Mouse (Mus musculus) lung, adult 2 months (tissue): ENCODE results near the gene Acot11.

Experiments used
- CTCF ChIP-seq: fragments of 200-500 bp; IDR thresholded peaks from 2 replicates; pipeline ENCODE4 v1.5.1; 2011; ENCODE audit warnings: mild to moderate bottlenecking, low read length, control low read depth; ENCODE audit not compliant: insufficient read depth
- POLR2A ChIP-seq: fragments of 200-500 bp; IDR thresholded peaks from 2 replicates; pipeline ENCODE4 v1.6.1; 2011; ENCODE audit warnings: low read depth, mild to moderate bottlenecking, control low read depth, low read length, borderline replicate concordance; ENCODE audit errors: extremely low read depth

DNA sequence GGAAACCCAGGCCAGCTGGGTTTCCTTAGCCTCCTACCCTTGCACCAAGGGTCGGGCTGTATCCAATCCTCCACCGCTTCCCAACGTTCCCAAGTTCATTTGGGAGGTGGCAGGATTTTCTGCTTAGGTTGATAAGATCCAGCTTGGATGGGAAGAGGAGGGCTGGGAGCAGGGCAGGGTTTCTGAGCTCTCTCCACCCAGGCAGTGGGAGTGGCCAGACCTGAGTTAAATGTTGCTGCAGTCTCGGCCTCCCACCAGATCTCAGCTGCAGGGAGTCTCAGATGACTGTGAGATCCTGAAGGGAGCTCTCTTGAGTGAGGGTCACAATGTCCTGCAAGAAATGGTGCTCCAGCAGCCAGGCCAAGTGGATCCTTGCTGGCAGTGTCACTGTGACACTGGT, 71.2 kb downstream of the Acot11 start, which contains the start of gene Fam151a:
- no peak for TF ChIP-seq CTCF
- no peak for TF ChIP-seq POLR2A
